Mouse (Mus musculus): ENCODE results near the gene Ogfod1.
A peak's percentile ranks its signal among the peaks of the same experiment; 100 is the strongest.

Gene Ogfod1

GRCm38 (mm10) chr8:94036944-94037524 lies at the start of gene Ogfod1, which contains the start of gene Nudt21:
TSS of gene Ogfod1 (plus strand) at chr8:94037198.
TSS of gene Nudt21 (minus strand) at chr8:94037031.
- DNase-seq (ENCODE audit: extremely low read depth, low read depth), result peak; percentile 97

- no peak for DNase-seq (ENCODE audit: extremely low read depth, low read depth)
Observed at GRCm38 (mm10) chr8:93989739-93990138, 47.3 kb upstream of the Ogfod1 start.

GRCm38 (mm10) chr8:93998961-93999360 lies 38.0 kb upstream of the Ogfod1 start:
- DNase-seq (ENCODE audit: extremely low read depth, low read depth), result no peak

- DNase-seq (ENCODE audit: extremely low read depth, low read depth), result no peak
Observed at GRCm38 (mm10) chr8:94004139-94004538, 32.9 kb upstream of the Ogfod1 start.

- DNase-seq (ENCODE audit: extremely low read depth, low read depth), result no peak
Observed at GRCm38 (mm10) chr8:94009243-94009845, 27.7 kb upstream of the Ogfod1 start.

- DNase-seq (ENCODE audit: extremely low read depth, low read depth), result no peak
Observed at GRCm38 (mm10) chr8:94010101-94010705, 26.8 kb upstream of the Ogfod1 start.

- DNase-seq (ENCODE audit: extremely low read depth, low read depth), result peak; percentile 63
Observed at GRCm38 (mm10) chr8:94011076-94012012, 25.7 kb upstream of the Ogfod1 start.

GRCm38 (mm10) chr8:94012013-94012951 lies 24.7 kb upstream of the Ogfod1 start, which contains the start of gene Amfr:
TSS of gene Amfr (minus strand) at chr8:94012842.
- no peak for DNase-seq (ENCODE audit: extremely low read depth, low read depth)

- DNase-seq (ENCODE audit: extremely low read depth, low read depth), result no peak
Observed at GRCm38 (mm10) chr8:94013026-94013612, 23.9 kb upstream of the Ogfod1 start.

GRCm38 (mm10) chr8:94023916-94024315 lies 13.1 kb upstream of the Ogfod1 start:
- no peak for DNase-seq (ENCODE audit: extremely low read depth, low read depth)

- no peak for DNase-seq (ENCODE audit: extremely low read depth, low read depth)
Observed at GRCm38 (mm10) chr8:94029701-94030100, 7.3 kb upstream of the Ogfod1 start.

GRCm38 (mm10) chr8:94033601-94034000 lies 3.4 kb upstream of the Ogfod1 start:
- no peak for DNase-seq (ENCODE audit: extremely low read depth, low read depth)

GRCm38 (mm10) chr8:94035200-94035599 lies 1.8 kb upstream of the Ogfod1 start:
- DNase-seq (ENCODE audit: extremely low read depth, low read depth), result no peak

- peak; percentile 61 for DNase-seq (ENCODE audit: extremely low read depth, low read depth)
Observed at GRCm38 (mm10) chr8:94036541-94036940, 457 bp upstream of the Ogfod1 start.

- peak; percentile 26 for DNase-seq (ENCODE audit: extremely low read depth, low read depth)
Observed at GRCm38 (mm10) chr8:94037806-94038205, 808 bp downstream of the Ogfod1 start.

- no peak for DNase-seq (ENCODE audit: extremely low read depth, low read depth)
Observed at GRCm38 (mm10) chr8:94047845-94048244, 10.8 kb downstream of the Ogfod1 start.

- no peak for DNase-seq (ENCODE audit: extremely low read depth, low read depth)
Observed at GRCm38 (mm10) chr8:94052696-94053095, 15.7 kb downstream of the Ogfod1 start.

- no peak for DNase-seq (ENCODE audit: extremely low read depth, low read depth)
Observed at GRCm38 (mm10) chr8:94057157-94057854, 20.3 kb downstream of the Ogfod1 start.

GRCm38 (mm10) chr8:94066121-94066863 lies 29.3 kb downstream of the Ogfod1 start:
- DNase-seq (ENCODE audit: extremely low read depth, low read depth), result no peak
